Mouse (Mus musculus) myocyte (in vitro differentiated cells): ENCODE data around the gene Baz2b.

Source experiments
- MAX ChIP-seq: IDR thresholded peaks from one replicate; pipeline ENCODE4 v1.6.1; 2011; ENCODE audit warnings: low read depth, mild to moderate bottlenecking, control low read depth
- MYOG ChIP-seq, 3 experiments: IDR thresholded peaks; one replicate each; pipeline ENCODE4 v1.6.1; 2011; ENCODE audit warnings: control low read depth in 2 of 3, low read depth in 2 of 3, mild to moderate bottlenecking in 2 of 3; ENCODE audit not compliant: insufficient read length in 2 of 3, control insufficient read depth in 1 of 3, insufficient read depth in 1 of 3
- POLR2A ChIP-seq: IDR thresholded peaks from one replicate; pipeline ENCODE4 v1.6.1; 2011; ENCODE audit warnings: low read depth, mild to moderate bottlenecking, control low read depth, moderate library complexity; ENCODE audit not compliant: insufficient read length
- POLR2AphosphoS2 ChIP-seq: IDR thresholded peaks from one replicate; pipeline ENCODE4 v1.6.1; 2011; ENCODE audit warnings: low read depth, control low read depth; ENCODE audit not compliant: insufficient read length
- TCF12 ChIP-seq: IDR thresholded peaks from one replicate; pipeline ENCODE4 v1.6.1; 2011; ENCODE audit warnings: mild to moderate bottlenecking, control low read depth; ENCODE audit not compliant: poor library complexity, insufficient read depth, severe bottlenecking
- USF1 ChIP-seq: IDR thresholded peaks from one replicate; pipeline ENCODE4 v1.6.1; 2011; ENCODE audit warnings: low read depth, mild to moderate bottlenecking, control low read depth, moderate library complexity

DNA sequence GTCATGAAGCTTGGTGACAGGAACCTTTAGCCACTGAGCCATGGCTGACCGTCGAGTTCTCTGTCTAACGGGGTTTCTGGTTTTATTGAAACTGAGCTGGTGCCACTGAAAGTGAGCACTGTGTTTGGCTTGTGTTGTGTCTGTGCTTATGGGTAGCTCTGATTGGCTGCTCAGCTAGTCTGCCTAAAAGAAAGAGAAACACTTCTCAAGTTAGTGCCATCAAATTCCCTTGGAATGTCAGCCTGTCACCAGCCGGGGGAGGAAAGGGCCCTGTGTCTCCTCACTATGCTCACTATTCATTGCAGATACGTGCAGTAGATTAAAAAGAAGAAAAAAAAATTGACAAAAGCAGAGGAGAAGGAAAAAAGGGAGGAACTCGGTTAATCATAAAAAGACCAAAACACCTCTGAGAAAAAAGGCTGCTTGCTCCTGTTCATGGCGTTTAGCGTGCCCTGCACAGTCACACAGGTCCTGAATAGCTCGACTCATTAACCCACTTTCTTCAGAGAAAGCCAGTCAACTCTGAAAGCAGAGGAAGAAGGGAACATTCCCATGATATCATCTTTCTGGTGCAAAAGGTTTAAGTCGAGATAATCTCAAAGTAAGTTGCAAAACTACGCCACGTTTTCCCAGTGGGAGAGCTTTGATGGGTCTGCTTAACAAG is 93.6 kb downstream of the Baz2b start:
- TF ChIP-seq POLR2A: no peak
- TF ChIP-seq MAX: no peak
- no peak for TF ChIP-seq POLR2AphosphoS2
- TF ChIP-seq USF1: no peak
- no peak for TF ChIP-seq TCF12
- TF ChIP-seq MYOG (IDR thresholded peaks at IDR 0.05; ENCODE audit: control insufficient read depth in 1 of 3, insufficient read depth in 1 of 3, insufficient read length in 2 of 3, low read depth in 2 of 3): no peak
